Mouse (Mus musculus) urinary bladder, postnatal 4 days (tissue): ENCODE data around the gene Btk.

Source experiments
- DNase-seq, 2 experiments: peaks; one replicate each; pipeline ENCODE4 v3.0.0; 2021 to 2022; ENCODE audit warnings: low spot score in 2 of 2

Btk gene

DNA sequence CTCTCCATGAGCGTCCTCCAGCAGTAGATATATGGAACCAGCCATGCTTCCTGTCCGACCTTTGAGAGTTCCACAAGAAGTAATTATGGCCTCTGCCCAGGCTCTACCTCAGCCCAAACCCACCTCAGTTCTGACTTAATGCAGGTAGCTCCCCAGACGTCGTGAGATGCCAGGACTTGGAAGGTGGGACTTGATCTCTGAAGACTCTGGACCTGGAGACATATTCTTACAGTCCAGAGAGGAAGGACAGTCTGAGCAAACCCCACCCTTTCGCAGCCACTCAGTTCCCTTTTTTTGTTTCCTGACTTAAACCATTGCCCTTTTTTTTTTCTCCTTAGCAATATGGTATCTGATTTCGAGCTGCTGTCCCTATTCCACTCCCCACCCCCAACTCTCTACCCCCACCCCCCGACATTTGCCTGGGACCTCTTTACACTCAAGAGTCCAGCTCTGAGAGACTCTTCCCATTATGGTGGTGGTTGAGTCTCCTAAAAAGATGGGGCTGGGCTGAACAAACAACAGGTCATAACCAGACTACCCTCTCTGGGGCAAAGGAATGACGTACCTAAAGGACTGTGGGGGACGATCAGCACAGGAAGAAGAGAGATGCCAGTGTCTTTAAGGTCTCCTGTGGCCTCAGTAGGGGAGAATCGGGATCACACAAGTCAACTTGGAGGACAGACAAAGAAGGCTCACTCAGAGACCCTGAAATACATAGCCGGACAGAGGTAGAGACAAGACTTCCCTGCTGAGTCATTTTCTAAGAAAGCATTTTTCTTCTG is at the start of gene Btk:
Gene Btk, minus strand, starts transcription at position 683 of the 782 bp plus-strand sequence.
- no peak for DNase-seq

DNA sequence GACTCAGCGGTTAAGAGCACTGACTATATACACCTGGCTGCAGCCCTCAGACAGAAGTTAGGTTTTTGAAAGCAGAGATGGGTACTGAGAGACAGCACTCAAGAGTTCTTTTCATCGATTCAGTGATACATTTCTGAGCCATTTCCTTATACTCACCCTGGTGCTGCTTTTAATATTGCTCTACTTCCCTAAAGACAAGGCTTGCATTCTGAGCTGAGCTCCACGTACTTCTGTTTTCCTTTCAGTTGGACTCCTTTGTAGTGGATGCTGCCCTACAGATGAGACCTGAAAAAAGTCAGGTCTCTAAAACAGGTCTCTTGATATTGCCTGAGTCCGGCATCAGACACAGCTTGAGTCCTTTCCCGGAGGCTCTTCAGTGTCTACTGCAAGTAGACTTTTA is 49.3 kb upstream of the Btk start:
- no peak for DNase-seq

DNA sequence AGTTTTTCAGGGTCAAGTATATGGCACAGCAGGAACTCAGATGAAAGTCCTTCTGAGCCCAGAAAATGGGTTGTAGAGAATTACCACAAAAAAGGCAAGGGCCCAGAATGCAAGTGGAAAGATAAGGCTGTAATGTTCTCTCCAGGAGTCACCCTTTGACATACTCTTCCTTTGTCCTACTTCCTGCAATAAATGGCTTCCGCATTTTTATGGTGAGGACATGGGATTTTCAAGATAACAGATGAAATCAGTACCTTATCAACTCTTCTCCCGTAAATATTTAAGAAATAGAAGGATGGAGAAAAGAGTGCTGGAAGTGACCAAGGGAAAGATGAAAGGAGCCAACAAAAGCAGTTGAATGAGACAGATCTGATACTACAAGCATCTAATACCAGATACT is 44.8 kb upstream of the Btk start:
- no peak for DNase-seq

DNA sequence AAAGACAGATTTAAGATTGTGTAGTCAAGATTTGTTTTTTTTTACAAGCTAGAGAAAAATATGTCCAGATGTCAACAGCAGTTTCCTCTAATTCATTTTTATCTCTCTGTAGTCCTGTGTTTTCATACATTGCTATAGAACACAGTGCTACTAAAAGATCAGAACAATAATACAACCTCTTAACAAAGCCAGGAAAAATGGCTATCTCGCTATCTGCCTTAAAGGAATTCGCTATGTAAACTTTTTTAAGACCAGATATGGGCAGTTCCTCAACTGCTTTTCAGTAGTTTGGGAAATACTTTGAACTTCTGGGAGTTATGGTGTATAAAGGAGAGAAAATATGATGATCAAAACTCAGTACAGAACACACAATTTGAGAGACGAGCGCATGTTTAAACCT is 40.0 kb upstream of the Btk start:
- DNase-seq, result no peak

DNA sequence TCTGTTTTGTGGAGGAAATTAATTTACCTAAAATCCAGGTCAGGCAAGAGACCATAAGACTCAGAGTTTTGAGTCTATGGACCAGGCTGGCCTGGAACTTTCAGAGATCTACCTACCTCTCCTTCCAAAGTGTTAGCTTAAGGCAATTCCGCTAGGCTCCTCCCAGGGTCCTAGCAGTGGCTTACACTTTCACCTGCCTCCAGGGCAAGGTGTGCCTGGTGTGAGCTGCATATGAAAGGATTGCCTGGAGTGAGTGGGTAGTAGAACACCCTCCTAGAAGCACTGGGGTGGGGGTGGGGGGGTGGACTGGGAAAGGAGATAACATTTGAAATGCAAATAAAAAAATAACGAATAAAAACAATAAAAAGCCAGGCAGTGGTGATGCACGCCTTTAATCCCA is 38.3 kb upstream of the Btk start:
- no peak for DNase-seq

DNA sequence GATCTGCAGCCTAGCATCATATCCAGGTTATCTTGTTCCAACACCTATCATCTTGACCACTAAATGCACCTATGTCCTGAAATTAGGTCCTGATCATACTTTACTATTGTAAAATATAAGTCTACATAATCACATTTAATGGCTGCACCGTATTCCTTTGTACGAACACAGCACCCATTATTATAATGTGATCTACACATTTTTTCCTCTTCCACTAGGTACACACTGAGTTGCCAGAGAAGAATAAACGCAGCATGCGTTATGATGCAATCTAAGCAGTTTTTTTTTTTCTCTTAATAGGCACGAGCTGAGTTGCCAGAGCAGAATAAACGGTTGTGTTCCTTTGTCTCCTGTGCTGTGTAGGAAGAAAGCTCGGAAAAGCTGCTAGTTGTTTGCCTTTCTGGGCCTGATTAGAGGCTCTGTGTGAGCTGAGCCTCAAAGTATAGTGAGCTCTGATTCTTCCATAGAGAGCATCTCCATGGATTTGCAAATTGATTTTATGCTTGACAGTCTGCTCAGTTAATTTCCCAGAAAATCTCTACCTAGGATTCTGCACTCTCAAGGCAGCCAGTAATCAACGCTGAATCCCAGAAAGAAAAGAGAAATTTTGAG is 37.0 kb upstream of the Btk start:
- no peak for DNase-seq

DNA sequence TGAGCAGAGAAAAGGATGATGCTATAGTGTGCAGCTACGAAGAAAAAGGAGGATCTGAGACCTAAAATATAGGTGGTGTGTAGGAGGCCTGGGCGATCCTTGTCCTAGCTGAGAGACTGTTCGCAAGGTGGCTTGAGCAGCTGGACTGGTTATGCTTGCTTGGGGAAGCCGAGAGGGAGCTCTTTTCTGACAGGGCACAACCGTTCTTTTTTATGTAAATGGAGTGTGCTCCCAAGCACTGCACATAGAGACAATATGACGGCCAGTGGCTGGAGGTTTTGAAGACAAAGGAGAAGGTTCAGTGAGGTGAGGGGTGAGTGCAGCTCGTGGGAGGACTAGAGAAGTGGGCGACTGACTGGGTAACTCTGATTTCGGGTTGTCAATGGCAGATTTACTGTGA is 36.3 kb upstream of the Btk start:
- no peak for DNase-seq

DNA sequence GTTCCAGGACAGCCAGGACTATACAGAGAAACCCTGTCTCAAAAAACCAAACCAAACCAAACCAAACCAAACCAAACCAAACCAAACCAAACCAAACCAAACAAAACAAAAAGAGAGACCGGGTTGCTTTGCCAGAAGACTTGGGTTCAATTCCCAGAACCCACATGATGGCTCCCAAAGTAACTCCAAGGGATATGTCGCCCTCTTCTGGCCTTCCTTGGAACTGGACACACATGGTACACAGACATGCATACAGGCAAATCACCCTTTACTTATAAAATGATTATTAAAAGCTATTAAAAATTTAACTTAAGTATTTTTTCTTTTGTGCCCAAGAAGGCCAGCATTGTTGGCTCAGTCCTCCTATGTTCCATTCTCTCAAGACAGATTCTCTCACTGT is 30.9 kb upstream of the Btk start:
- no peak for DNase-seq

DNA sequence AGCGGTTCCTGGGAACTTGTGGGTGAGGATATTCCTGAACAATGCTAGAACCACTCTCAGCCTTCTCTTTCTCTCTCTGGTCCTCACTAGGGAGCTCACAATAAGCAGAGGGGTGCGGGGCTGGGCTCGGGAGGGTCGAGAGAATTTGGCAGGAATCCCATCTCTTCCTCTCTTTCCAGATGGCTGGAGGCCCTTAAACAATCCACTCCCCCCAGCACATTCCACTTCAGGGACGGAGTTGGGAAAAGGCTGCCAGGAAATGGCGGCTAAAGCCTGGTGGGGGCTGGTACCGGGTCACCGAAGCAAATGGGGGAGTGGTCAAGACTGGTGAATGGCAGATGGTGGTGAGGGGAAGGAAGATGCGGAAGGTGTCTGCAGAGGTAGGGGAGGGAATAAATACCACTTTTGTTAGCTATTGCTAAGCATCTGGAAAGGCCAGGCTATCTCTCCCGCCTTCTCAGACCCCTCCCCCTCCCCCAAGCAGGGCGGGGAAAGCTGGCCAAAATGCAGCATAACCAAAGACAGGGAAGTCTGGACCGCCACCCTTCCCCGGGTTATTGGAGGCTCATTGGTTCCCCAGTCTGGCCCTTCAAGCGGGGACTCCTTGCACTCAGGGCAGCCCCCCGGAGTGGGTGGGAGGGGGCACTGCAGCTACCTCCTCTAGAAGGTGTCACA is 29.1 kb upstream of the Btk start:
- peak; percentile 66 to 67 for DNase-seq

DNA sequence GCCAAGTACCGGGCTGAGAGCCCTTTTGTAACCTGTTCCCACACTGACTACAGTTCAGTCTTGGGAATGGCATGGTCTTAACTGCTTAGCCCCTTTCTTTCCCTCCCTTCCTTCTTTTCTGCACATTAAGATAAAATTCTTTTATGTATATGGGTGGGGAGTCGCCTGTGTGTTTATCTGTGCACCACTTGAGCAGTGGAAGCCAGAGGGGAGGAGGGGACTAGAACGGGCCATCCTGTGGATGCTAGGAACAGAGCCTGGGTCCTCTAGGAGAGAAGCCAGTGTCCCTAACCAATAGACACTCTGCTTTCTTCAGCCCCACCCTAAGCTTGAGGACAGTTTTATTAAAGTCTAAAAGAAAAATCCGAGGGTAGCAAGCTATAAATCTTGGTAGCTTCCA is 27.6 kb upstream of the Btk start:
- no peak for DNase-seq

DNA sequence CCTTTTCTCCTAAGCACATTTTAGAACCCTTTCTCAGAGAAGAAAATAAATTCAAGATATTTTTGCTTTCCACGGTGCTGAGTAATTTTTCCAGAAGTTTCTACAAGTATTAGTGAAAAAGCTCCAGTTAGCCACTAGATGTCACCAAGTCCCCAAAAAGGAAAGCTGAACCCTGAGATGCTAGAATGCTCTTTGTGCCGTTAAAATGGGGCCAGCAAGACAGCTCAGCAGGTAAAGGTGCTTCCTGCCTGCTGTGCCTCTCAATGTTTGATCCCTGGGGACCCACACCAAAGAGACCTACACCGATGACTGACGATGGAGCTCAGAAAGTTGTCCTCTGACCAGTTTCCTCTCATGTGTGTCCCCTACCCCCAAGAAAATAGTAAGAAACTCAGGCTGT is 26.1 kb upstream of the Btk start:
- DNase-seq, result no peak

DNA sequence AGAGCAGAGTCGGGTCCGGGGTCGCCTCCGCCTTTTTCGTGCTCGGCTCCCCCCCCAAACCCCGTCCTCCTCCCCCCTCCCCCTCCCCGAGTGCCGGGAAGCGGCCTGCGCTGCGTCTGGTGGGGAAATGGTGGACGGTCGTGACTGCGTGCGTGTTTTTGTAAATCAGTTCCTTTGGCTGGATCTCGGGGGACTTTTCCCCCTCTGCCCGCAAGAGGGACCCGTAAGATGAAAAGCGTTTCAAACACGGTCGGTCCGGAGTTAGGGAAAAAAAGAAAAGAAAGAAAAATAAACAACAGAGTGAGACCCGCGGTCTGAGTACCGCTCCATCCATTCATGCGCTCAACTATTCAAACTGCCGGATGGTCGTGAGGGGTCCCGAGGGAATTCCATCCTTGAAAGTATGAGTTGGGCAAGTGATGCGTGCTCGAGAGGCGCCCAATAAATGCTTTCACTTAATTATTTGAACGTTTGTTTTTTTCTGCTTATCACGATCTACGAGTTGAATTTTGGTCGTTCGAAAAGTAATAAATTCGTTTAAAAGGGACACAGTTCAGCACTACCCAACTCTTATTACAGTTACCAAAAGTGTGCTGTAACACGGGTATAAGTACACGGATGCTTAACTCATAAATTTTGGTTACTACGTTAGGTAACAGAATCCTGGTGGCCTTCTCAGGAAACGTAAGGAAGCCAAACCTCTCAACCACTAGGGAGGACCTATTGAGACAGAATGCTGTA is 18.2 kb upstream of the Btk start:
- no peak for DNase-seq

DNA sequence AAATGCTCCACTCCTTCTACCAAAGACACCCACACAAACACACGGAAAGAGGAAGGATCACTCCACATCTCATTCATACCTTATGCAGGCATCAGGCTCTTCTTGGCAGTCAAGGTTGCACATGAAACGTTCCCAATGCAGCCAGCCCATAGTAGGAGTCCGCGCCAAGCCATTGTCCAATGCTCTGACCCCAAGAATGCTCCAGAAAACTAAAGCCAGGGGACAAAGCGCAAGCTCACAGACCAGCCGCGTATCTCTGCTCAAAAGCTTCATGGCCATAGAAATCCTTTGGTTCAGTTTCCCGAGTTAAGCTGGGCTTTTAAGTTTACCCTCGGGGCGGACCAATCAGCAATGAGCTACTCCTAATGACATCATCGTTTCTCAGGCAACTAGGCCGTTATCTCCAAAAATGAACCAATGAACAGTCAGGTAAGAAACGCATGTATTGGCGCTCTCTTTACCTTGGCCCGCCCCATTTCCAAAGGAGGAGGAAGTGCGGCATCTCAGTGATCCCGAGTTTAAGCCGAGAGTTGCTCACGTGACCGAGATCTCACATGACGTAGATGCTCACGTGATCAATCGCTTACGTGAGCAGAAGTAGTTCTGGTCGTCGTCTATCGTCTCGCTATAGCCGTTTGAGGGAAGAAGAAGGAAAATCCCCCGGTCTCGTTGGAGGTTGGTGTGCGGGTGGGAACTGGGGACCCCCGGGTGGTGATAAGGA is 17.4 kb upstream of the Btk start, which contains the start of the genes Gla and Hnrnph2:
Gene Gla, minus strand, starts transcription at position 467 of the 721 bp plus-strand sequence.
Gene Hnrnph2, plus strand, starts transcription at position 521 of the 721 bp plus-strand sequence.
- DNase-seq, result peak; percentile 83 to 85

DNA sequence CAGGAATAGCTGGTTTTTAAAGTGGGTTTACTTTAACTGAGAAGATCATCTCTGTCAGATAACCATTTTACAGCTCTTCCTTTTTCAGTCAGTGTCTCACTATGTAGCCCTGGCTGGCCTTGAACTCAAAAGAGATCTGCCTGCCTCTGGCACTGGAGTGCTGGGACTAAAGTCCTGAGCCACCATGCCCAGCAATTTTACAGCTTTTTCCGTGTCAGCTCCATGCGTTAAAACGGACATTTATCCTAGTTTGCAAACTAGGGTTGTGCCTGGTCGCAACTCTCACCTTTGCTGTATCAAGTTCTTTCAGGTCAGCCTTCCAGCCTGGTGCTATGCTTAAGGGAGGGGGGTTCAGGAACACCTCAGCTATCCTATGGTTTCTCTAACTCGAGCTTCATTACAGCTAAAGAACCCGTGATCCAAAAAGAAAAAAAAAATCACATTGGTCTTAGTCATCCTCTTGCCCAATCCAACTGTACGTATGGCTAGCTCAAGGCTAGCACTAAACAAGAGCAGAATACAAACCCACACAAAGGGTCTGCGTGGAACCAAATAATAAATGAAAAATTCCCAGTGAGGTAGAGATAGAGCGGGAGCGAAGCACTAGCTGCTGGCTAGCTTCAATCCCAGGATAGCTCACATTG is 16.7 kb upstream of the Btk start:
- no peak for DNase-seq

DNA sequence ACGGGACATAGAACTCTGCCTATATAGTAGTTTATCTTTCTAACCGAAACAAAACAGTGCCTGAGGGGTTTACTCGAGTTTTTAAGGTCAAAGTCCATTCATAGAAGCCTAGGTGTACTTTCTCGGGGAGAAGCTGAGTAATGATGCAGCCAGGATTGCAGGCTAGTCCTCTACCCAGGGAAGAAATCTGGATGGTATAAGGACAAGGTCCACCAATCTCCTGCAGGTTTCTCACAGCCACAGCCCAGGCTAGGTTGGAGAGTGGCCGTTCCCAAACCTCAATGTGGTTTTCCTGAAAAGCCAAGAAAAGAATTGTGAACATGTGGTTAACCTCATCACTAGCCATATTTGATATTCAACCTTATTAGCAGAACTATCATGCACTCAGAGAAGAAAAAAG is 6.5 kb upstream of the Btk start:
- DNase-seq, result no peak

DNA sequence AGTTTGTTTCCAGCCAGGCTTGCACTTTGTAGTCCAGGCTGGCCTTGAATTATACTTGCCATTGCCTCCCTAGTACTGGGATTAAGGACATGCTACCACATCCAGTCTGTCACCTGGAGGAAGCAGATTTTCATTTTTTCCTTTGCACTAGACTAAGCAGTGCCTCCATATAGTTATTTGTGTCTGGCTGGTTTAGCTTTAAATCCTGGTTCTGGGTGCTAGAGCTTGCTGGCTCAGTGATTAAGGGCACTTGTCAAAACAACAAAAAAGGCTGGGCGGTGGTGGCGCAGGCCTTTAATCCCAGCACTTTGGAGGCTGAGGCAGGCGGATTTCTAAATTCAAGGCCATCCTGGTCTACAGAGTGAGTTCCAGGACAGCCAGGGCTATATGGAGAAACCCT is 5.6 kb upstream of the Btk start:
- DNase-seq, result no peak

DNA sequence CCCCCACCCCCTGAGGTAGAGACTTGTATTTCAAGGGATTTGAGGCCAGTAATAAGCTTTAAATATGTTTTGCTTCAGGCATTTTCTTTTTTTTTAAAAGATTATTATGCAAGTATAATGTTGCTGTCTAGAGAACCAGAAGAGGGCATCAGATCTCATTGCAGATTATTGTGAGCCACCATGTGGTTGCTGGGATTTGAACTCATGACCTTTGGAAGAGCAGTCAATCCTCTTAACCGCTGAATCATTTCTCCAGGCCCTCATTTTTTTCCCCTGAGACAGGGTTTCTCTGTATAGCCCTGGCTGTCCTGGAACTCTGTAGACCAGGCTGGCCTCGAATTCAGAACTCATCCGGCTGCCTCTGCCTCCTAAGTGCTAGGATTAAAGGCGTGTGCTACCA is 4.9 kb upstream of the Btk start:
- DNase-seq, result no peak

DNA sequence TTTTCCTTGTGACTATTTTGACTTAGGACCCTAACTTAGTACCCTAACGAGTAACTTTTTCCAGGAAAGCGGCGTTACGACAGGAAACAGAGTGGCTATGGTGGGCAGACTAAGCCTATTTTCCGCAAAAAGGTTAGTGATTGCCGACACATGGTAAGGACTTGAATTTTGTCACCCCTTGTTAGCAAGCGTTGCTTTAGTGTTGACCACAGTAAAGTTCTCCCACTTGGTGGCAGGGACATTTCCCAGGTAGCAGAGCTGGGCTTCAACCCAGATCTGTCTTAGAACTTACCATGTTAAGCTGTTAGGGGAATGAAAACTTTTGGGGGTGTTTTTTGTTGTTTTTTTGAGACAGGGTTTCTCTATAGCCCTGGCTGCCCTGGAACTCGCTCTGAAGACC is 3.1 kb upstream of the Btk start:
- DNase-seq, result no peak

DNA sequence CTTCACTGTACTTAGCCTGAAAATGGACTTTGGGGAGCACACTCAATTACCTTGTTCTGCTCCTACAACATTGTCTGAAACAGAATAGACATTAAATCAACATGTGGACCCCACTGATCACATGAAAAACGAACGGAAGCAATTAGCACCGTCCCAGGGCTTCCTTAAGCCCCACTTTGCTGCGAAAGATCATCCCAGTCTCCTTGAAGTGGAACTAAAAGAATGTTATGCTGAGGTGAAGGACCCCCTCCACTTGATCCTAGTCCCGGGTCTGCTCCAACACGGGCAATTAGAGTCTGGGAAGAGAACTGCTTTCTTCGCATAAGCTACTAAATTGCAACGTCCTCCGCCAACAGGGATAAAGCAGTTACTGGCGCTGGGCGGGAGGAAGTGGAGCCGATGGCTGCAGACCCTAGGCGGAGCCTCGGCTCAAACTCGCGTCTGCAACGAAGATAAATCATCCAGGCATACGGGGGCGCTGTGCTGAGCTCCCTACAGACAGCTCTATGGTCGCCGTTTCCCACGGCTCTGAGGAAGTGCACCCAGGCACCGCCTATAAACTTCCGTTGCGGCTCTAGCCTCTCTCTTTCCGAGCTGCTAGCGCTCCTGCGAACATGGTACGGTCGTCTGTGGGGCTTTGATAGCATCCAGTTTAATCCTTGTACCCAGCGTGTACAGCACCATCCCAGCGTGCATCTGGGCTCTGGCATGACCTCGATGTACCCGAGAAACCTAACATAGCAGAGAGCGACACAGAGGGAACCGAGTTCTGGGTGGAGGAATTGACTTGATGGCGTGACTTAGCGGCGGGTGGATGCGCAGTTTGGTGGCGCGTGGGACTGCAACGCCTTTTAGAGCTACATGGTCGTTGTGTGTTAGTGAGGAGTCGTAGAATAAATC is 2.0 kb upstream of the Btk start, which contains the start of gene Rpl36a:
Gene Rpl36a, plus strand, starts transcription at position 552 of the 900 bp plus-strand sequence.
- DNase-seq, result peak; percentile 86 to 94

DNA sequence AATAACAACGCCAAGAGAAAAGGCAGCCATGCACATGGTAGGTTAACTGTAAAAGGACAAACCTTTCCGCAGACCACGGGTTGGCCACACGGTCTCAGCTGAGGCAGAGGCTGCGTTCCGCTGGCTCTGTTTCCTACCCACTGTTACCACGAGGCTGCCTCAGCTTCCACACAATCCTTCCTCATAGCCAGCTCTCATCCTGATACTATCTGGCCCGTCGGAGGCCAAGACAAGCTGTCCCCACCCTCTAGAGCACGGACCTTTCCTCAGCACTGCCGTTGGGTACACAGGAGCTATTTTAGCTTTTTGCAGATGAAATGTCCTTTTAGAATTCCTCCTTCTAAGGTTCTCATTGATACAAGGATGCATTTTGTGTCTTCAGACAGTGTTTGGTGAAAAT is 1.1 kb downstream of the Btk start:
- no peak for DNase-seq
